Mouse (Mus musculus): Measurements from ENCODE around the gene Panx1. TPM values are rescaled to one million over a fixed set of nuclear protein-coding genes. Genes with fewer than 3 reads are reported as not detected.

The Panx1 gene
- total RNA-seq, 1 experiment, result 25.0 TPM

GRCm38 (mm10) chr9:15036405-15036804 lies 8.9 kb downstream of the Panx1 start:
- Histone ChIP-seq H3K36me3 (ENCODE audit: control insufficient read depth, insufficient read depth, low read length, poor library complexity, severe bottlenecking) (peaks cover 7% of the 10 kb centered on the region; the same call in 1 of the 2 replicates), H3K9ac (ENCODE audit: insufficient read depth, low read depth, low read length, poor library complexity, severe bottlenecking) (no peak overlapping the region), H3K27ac (ENCODE audit: insufficient read depth, low read depth, low read length, poor library complexity, severe bottlenecking) (no peak overlapping the region), H3K4me1 (ENCODE audit: control insufficient read depth in 2 of 2, insufficient read depth in 2 of 2, low read length in 2 of 2, poor library complexity in 1 of 2) (peaks cover 0 to 5% of the 10 kb centered on the region in 2 experiments; a peak in 1 of 4 replicates), H3K4me3 (ENCODE audit: insufficient read depth in 1 of 2, low read depth in 1 of 2, low read length in 2 of 2, poor library complexity in 1 of 2, severe bottlenecking in 1 of 2) (no peak overlapping the region), H3K9me3 (ENCODE audit: control insufficient read depth, insufficient read depth, low read depth, low read length) (no peaks in the 10 kb centered on the region)
- no peak for TF ChIP-seq HCFC1 (IDR thresholded peaks at IDR 0.05; ENCODE audit: borderline replicate concordance, insufficient read depth, low read length)
- TF ChIP-seq CHD2 (IDR thresholded peaks at IDR 0.05; ENCODE audit: low read depth, low read length), result no peak
- no peak for TF ChIP-seq ZC3H11A (IDR thresholded peaks at IDR 0.05; ENCODE audit: borderline replicate concordance, low read depth, low read length)
- no peak for TF ChIP-seq ZNF384 (IDR thresholded peaks at IDR 0.05; ENCODE audit: low read depth, low read length)
- no peak for TF ChIP-seq MAFK (IDR thresholded peaks at IDR 0.05; ENCODE audit: insufficient read depth, low read depth, low read length)
- no peak for DNase-seq (ENCODE audit: low read depth, low spot score)
- in situ Hi-C loops (cut with MboI; ENCODE audit: low sequenced_read_pairs in 2 of 2, unreplicated experiment in 2 of 2), result no loop called here

DNA sequence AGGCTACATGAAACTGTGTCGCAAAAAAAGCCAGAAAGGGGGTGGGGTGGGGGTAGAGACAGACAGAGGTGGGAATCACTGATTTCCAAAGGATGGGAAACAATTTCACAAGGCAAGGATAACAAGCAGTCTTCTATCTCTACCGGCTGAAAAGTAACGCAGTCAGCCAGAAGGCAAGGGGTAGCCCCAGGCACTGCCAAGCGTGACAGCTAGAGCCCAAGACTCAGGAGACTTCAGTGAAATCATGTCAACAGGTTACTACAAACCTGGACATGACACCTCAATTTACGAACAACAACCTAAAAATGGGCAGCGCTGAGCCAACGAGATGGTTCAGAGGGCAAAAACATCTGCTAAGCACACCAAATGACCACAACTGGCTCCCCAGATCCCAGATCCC lies 9.3 kb downstream of the Panx1 start:
- DNase-seq (ENCODE audit: low read depth, low spot score), result no peak
- H3K27ac ChIP-seq (ENCODE audit: insufficient read depth, low read depth, low read length, poor library complexity, severe bottlenecking), result no peak overlapping the region
- no peak overlapping the region for H3K9ac ChIP-seq (ENCODE audit: insufficient read depth, low read depth, low read length, poor library complexity, severe bottlenecking)
- in situ Hi-C loops (cut with MboI; ENCODE audit: low sequenced_read_pairs in 2 of 2, unreplicated experiment in 2 of 2), result no loop called here
- peaks cover 7% of the 10 kb centered on the region; the same call in 1 of the 2 replicates for H3K36me3 ChIP-seq (ENCODE audit: control insufficient read depth, insufficient read depth, low read length, poor library complexity, severe bottlenecking)
- no peak overlapping the region for H3K4me3 ChIP-seq (ENCODE audit: insufficient read depth in 1 of 2, low read depth in 1 of 2, low read length in 2 of 2, poor library complexity in 1 of 2, severe bottlenecking in 1 of 2)
- H3K9me3 ChIP-seq (ENCODE audit: control insufficient read depth, insufficient read depth, low read depth, low read length), result no peaks in the 10 kb centered on the region
- TF ChIP-seq ZNF384 (IDR thresholded peaks at IDR 0.05; ENCODE audit: low read depth, low read length) (no peak), MAFK (IDR thresholded peaks at IDR 0.05; ENCODE audit: insufficient read depth, low read depth, low read length) (no peak), HCFC1 (IDR thresholded peaks at IDR 0.05; ENCODE audit: borderline replicate concordance, insufficient read depth, low read length) (no peak), ZC3H11A (IDR thresholded peaks at IDR 0.05; ENCODE audit: borderline replicate concordance, low read depth, low read length) (no peak), CHD2 (IDR thresholded peaks at IDR 0.05; ENCODE audit: low read depth, low read length) (no peak)
- peaks cover 0 to 5% of the 10 kb centered on the region in 2 experiments; a peak in 1 of 4 replicates for H3K4me1 ChIP-seq (ENCODE audit: control insufficient read depth in 2 of 2, insufficient read depth in 2 of 2, low read length in 2 of 2, poor library complexity in 1 of 2)

- Histone ChIP-seq H3K36me3 (ENCODE audit: control insufficient read depth, insufficient read depth, low read length, poor library complexity, severe bottlenecking) (peaks cover 10% of the 10 kb centered on the region; the same call in 1 of the 2 replicates), H3K4me3 (ENCODE audit: insufficient read depth in 1 of 2, low read depth in 1 of 2, low read length in 2 of 2, poor library complexity in 1 of 2, severe bottlenecking in 1 of 2) (no peak overlapping the region), H3K9ac (ENCODE audit: insufficient read depth, low read depth, low read length, poor library complexity, severe bottlenecking) (no peak overlapping the region), H3K9me3 (ENCODE audit: control insufficient read depth, insufficient read depth, low read depth, low read length) (no peaks in the 10 kb centered on the region), H3K4me1 (ENCODE audit: control insufficient read depth in 2 of 2, insufficient read depth in 2 of 2, low read length in 2 of 2, poor library complexity in 1 of 2) (peaks cover 0 to 5% of the 10 kb centered on the region in 2 experiments; a peak in 1 of 4 replicates), H3K27ac (ENCODE audit: insufficient read depth, low read depth, low read length, poor library complexity, severe bottlenecking) (no peak overlapping the region)
- TF ChIP-seq HCFC1 (IDR thresholded peaks at IDR 0.05; ENCODE audit: borderline replicate concordance, insufficient read depth, low read length) (no peak), CHD2 (IDR thresholded peaks at IDR 0.05; ENCODE audit: low read depth, low read length) (no peak), ZNF384 (IDR thresholded peaks at IDR 0.05; ENCODE audit: low read depth, low read length) (no peak), MAFK (IDR thresholded peaks at IDR 0.05; ENCODE audit: insufficient read depth, low read depth, low read length) (no peak), ZC3H11A (IDR thresholded peaks at IDR 0.05; ENCODE audit: borderline replicate concordance, low read depth, low read length) (no peak)
- no peak for DNase-seq (ENCODE audit: low read depth, low spot score)
- in situ Hi-C loops (cut with MboI; ENCODE audit: low sequenced_read_pairs in 2 of 2, unreplicated experiment in 2 of 2), result no loop called here
Measured at GRCm38 (mm10) chr9:15034546-15035273, 10.6 kb downstream of the Panx1 start.

DNA sequence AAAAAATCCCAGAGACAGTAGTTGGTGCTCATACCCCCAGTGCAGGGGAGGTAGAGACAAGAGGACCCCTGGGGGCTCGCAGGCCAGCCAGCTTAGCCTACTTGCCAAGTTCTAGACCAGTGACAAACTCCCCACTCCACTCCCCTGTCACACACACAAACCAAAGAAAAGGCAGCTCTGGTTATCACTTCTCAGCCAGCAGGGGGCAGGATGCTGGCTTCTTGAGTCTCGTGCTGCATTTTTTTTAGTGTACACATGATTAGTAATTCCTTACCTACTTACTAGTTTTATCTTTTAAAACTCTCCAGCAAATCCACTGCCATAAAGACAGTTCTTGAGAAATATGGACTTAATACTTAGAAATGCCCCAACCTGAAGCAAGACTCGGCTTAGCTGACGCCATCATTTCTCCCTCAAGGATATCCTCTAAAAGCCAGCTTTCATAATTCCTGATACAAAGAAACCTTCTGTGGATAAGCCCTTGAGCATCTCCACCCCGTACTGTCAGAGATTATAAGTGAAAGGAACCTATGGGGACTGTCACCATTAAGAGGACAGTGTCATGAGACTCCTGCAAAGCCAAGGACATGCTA lies 11.6 kb downstream of the Panx1 start:
- DNase-seq (ENCODE audit: low read depth, low spot score), result no peak
- H3K9ac ChIP-seq (ENCODE audit: insufficient read depth, low read depth, low read length, poor library complexity, severe bottlenecking), result no peak overlapping the region
- peaks cover 0 to 5% of the 10 kb centered on the region in 2 experiments; a peak in 1 of 4 replicates for H3K4me1 ChIP-seq (ENCODE audit: control insufficient read depth in 2 of 2, insufficient read depth in 2 of 2, low read length in 2 of 2, poor library complexity in 1 of 2)
- no peak overlapping the region for H3K4me3 ChIP-seq (ENCODE audit: insufficient read depth in 1 of 2, low read depth in 1 of 2, low read length in 2 of 2, poor library complexity in 1 of 2, severe bottlenecking in 1 of 2)
- in situ Hi-C loops (cut with MboI; ENCODE audit: low sequenced_read_pairs in 2 of 2, unreplicated experiment in 2 of 2), result no loop called here
- H3K9me3 ChIP-seq (ENCODE audit: control insufficient read depth, insufficient read depth, low read depth, low read length), result no peaks in the 10 kb centered on the region
- H3K36me3 ChIP-seq (ENCODE audit: control insufficient read depth, insufficient read depth, low read length, poor library complexity, severe bottlenecking), result peaks cover 12% of the 10 kb centered on the region; the same call in 1 of the 2 replicates
- no peak overlapping the region for H3K27ac ChIP-seq (ENCODE audit: insufficient read depth, low read depth, low read length, poor library complexity, severe bottlenecking)
- TF ChIP-seq HCFC1 (IDR thresholded peaks at IDR 0.05; ENCODE audit: borderline replicate concordance, insufficient read depth, low read length) (no peak), CHD2 (IDR thresholded peaks at IDR 0.05; ENCODE audit: low read depth, low read length) (no peak), MAFK (IDR thresholded peaks at IDR 0.05; ENCODE audit: insufficient read depth, low read depth, low read length) (no peak), ZNF384 (IDR thresholded peaks at IDR 0.05; ENCODE audit: low read depth, low read length) (peak; percentile 71; the same call in 1 of the 2 replicates), ZC3H11A (IDR thresholded peaks at IDR 0.05; ENCODE audit: borderline replicate concordance, low read depth, low read length) (no peak)

Data from ES-E14 (cell line).